Mouse (Mus musculus): ENCODE results near the gene Wdr5.
A peak's percentile ranks its signal among the peaks of the same experiment; 100 is the strongest.

Wdr5 gene

DNA sequence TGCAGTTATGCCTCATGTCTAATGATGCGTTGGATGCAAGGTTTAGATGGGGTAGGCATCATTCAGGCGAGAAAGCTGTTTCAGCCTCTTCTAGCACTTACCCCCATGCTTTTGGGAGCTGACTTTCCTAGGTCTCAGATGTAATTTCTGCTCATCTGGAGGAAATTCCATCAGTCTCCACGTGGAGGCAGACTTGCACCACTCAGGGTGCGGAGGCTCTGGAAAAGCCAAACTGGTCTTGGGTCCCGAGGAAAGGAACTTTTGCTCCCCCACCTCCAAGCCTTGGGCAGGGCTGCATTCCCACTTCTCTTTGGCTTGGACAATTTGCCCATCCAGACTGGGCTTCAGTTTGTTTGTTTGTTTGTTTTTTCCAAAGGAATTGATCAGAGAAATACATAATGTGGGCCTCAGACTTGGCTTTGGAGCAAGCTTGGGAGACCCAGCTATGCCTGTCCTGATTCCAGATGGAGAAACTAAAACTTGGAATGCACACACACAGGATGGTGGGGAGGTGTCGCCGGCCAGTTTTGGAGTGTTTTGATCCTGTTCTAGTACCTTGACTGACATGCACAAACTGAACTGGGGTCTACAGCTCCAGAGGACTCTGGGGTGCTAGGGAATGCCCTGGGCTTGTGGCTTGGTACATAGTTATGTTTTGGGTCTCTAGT is 37.8 kb downstream of the Wdr5 start:
- DNase-seq (ENCODE audit: low spot score) = peak; percentile 88

DNA sequence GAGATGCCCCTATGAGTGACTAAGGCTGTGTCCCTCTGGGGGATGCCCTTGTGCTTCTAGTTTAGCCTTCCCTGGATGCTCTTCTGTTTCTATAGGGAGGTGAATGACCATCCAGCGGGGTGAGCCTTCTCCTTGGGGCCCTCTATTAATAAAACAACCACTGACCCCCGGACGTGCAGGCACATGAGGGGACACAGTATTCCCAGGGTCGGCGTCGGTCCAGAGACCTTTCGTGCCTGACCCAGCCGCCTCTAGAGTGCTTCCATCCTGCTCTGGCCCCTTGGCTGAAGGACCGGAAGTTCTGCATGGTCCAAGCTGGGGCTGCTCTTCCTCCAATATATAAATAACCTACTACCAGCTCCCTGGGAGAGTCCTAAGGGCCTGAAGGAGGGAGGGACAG is 39.4 kb downstream of the Wdr5 start:
- DNase-seq (ENCODE audit: low spot score) = no peak

DNA sequence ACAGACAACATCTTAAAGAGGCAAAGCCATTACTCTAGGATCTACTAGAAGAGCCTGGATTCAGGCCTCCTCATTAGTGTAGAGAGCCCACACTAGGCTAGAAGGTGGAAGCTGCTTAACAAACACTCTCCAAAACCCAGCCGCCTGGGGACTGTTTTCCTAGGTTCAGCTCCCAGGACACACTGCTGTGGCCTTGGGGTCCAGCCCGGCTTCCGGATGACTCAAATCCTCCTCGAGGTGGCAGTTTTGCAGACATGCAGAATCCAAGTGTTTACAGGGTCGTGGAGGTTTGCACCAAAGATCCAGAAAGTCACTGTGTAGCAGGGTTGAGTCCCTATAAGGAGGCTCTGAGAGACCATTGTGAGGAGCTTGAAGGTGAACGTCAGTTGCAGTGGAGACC is 42.0 kb downstream of the Wdr5 start:
- DNase-seq (ENCODE audit: low spot score) = no peak

DNA sequence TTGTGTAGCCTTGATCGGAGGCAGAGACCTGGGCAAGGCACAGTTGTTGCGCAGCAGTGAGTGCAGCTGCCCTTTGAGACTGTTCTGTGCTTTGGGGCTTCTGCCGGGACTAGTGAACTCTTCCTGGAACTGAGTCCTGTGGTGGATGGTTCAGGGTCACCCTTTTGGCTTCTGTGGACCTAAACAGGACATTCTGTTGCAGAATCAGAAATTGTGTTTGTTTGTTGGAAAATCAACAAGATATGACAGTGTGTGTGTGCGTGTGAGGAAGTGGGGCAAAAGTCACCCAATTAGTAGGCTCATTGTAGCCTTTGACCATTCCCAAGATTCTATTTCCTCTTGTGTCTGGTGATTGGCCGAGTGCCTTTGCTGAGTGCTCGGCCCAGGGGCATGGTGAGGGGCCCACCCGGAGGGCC is 45.8 kb downstream of the Wdr5 start:
- no peak for DNase-seq (ENCODE audit: low spot score)

DNA sequence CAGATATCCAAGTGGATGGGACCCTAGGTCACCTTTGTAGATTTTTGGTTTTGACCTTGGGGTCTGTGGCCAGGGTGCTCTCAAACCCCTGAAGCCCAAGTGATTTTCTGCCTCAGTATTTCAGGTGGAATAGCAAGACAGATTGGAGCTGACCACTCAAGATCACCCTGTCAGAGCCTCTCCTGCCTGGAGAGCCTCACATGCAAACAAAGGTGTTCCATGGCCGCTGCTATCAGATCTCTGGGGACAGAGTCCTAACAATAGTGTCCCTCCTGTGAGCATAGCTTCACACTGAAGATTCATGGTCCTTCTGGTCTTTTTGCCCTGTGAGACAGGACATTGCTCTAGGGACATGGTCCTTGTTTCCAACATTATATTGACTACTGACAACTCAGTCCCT is 46.2 kb downstream of the Wdr5 start:
- DNase-seq (ENCODE audit: low spot score) = no peak

DNA sequence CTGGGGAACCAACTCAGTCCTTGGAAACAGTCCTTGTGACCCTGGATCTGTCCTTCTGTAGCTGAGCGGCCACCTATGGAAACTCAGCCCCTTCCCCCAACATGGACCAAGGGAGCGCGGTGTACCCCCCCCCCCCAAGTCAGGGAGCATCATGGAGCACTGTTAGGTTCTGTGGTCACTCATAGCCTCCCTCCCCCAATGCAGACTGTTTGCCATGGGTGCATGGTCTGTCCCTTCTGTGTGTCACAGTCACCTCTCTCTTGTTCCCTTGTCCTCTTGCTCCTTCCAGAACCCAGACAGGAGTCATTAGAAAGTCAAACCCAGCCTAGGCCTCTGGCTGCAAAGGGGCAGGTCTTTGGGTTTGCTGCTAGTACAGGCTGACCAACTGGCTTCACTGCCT is 46.9 kb downstream of the Wdr5 start:
- no peak for DNase-seq (ENCODE audit: low spot score)

DNA sequence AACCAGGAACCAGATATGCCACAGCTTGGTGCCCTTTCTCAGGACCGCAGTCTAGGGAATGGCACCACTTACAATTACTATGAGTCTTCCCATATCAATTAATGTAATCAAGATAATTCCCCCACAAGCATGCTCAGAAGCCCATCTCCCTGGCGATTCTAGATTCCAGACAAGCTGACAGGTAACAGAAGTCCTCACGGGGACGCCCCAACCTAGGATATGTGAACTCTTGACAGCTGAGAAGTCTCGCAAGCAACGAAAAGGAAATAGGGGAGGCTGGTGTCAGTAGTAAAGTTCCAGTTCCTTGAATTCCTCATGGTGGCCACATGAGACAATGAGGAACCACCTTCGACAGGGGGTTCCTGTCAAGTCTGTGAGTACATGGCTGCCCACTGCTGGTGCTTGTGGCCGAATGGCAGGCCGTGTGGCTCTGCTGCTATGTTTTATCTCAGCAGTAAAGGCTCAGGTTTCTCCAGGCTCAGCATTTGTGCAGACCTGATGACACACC is 48.7 kb downstream of the Wdr5 start:
- DNase-seq (ENCODE audit: low spot score) = no peak

DNA sequence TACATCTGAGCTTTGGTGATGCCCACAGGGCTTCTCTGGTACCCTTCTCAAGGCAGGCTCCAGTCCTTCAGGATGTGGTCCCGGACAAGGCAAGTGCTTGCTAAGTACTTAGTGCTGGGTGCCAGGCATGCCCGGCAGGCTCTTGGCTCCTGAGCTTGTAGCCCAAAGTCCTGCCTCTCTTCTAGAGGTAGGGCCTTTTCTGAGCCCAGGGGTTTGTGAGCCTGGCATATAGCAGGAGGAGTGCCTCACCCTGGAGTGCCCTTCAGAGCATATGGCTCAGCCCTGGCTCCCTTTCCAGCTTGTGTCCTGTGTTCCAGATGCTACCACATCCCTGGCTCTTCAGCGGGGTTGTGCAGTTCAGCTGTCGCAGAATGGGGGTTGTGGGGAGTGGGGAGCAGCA is 49.7 kb downstream of the Wdr5 start:
- DNase-seq (ENCODE audit: low spot score) = no peak

DNA sequence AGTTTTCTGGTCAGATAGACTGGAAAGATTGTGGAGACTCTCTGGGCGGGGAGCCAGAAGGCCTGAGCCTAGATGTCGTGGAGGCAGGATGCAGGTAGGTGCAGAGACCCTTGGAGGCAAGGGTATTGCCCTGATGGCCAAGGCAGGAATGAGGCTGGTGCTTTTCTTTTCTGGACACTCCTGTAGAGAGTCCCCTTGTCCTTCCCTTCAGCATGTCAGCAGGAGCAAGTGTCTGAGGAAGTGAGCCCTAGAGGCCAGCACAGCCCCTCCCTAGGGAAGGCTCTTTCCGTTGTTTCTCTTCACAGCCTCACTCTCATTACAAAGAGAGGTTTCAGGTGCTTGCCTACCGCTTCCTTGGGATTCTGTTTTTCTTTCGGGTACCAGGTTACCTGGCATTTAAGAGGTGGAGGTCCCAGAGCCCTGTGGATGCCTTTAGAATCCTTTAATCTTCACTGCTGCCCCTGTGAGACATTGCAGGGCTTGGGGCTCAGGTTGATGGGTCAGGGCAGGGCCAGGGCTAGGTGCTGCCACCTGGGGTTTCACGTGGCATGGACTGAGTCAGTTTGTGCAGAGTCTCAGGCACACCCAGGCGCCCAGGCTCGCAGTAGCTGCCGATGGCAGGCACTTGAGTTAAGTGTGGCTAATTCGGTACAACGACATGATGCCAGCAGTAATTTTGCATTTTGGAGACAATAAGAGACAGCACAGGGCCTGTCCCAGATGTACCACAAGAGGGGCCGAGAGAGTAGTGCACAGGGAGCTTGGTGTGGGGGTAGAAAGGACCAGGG is 50.6 kb downstream of the Wdr5 start:
- no peak for DNase-seq (ENCODE audit: low spot score)

DNA sequence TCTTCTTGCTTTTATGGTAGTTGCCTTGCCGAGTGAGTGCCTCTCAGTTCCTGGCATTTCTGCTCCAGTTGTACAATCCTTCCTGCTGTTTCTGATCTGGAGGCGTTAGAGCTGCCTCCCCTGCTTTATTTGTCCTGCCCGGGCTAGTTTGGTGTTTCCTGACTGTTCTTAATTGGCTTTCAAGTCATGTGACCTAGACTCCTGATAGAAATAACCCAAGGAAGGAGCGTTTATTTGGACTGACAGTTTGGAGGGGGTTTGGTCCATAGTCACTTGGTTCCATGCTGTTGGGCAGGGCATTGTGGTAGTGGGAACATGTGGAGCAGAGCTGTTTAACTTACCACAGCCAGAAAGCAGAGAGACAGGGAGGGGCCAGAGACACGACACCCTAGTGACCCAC is 55.9 kb downstream of the Wdr5 start:
- no peak for DNase-seq (ENCODE audit: low spot score)

DNA sequence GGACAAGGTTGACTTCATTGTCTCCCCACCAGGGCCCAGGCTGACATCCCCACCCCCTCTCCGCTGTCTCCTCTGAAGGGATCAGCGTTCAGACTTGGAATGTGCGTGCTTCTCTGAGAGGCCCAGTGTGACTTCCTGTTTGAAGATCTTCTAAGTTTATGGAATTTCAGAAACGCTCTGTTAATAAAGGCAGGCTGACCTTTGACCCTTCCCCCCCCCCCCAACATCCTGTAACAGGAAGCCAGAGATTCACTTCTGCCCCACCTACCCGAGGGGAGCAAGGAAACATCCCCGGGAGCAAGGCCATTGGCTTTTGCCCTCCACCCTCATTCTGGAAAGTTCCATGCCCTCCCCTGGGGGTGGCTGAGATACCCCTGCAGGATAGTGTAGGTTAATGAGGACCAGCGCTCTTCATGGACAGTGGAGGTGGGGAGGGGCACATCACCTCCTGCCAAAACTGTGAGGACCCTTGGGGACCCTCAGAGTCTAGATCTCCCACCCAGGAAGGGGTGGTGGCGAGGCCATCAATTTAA is 57.4 kb downstream of the Wdr5 start:
- no peak for DNase-seq (ENCODE audit: low spot score)

DNA sequence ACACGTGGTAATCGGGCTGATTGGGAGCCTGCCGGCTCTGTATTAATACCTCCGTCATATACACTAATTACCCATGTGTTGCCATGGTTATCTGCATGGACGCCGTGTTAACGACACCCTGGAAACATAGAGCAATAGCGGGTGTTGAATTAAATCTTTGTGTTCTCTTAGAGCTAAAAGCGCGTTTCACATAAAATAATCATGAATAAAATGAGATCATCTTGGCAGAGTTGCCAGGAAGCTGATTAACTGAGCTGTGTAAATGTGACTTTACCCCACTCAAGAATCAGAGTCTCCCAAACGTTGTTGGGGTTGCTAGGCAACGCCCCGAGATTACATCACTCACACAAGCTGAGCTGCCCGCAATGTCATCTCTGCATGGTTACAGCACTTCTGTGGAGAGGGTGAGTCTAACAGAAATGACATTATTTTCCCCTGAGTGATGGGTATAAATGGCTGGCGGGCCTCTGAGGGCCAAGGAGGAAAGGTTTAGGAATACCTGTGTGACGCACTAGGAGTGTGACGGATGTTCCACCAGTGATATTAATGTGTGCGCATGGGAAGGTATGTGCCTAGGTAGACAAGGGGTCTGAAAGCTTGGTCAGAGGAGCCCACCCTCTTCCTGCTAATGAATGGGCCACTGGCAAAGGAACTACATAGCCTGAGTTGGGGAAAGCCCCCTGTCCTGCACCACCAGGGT is 58.1 kb downstream of the Wdr5 start:
- peak; percentile 79 for DNase-seq (ENCODE audit: low spot score)

DNA sequence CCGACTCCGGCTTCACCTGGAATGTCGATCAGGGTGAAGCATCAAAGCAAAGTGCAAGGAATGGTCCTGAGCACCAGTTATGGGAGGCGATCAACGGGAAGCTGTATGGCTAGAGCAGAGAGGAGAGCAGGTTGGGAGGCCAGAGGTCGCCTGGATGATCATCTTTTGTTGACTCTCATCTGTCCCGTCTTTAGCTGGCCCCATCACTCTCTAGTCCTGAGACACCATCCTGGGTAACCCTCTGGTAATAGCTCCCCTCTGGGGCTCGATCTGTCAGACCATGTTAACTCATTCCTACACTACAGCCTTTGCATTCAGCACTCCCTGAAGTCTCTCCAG is 58.6 kb downstream of the Wdr5 start:
- peak; percentile 9 for DNase-seq (ENCODE audit: low spot score)

DNA sequence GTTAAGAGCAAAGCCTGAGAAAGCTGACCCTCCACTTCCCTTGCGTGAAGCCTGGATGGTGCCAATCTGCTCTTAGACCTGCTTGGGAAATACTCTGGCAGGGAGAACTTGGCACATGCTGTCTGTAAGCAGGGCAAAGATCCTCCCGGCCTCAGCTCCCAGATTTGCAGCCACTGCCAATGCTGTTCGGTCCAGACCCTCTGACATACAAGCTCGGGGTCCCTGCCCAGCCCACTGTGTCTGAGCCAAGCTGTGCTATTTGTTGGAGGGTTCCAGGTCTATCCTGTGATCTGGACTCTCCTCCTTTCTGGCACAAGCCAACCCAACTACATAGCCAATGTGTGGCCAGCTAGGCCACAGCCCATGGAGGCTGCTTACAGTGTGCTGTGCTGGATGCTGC is 61.5 kb downstream of the Wdr5 start:
- DNase-seq (ENCODE audit: low spot score) = no peak

DNA sequence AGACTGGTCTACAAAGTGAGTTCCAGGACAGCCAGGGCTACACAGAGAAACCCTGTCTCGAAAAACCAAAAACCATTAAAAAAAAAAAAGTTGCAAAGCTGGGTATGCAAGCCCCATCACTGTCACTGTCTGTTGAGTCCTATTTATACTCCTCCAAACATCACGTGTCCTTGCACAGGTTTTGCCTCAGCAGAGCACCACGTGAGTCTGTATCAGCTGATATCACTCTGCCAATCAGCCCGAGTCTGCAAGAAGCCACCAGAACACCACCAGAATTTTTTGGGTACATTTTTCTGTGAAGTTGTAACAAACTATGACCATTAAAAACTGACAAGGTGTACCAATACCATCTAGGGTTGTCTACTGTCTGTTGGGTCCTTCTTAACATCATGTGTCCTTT is 63.6 kb downstream of the Wdr5 start:
- DNase-seq (ENCODE audit: low spot score) = no peak

DNA sequence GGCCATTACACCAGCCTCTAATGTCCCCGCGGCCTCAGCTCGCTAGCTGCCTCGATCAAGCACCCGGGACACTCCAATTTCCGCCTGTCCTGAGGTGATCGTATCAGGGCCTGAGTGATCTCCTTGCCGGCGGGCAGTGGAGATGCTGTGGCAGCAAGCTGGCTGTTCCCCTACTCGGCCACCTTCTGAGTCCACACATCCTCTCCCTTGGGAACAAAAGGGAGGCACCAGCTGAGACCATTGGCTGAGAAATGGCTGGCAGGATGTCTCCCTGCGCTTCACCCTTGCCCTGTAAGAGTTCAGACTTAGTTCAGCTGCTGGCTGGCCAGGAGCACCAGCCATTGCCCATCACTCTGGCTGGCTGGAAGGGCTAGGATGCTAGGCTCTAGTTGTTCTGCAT is 67.2 kb downstream of the Wdr5 start:
- DNase-seq (ENCODE audit: low spot score) = peak; percentile 4

DNA sequence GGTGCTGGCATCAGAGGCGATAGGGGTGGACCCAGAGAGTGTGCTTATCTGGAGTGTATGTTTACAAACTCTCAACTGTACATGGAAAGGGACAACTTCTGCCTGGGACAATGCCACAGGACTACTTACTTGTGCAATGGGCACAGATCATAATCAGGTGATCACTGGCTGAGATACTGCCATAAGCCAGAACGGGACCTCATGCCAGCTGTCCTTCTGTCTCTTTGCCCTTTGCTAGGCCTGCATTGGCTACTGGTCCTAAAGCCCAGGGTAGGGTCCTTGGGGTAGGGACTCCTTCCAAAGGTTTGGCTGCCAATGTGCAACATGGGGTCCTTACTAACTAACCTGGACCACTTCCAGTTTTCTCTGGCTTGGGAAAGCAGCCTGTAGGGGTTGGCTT is 68.1 kb downstream of the Wdr5 start:
- DNase-seq (ENCODE audit: low spot score) = no peak

DNA sequence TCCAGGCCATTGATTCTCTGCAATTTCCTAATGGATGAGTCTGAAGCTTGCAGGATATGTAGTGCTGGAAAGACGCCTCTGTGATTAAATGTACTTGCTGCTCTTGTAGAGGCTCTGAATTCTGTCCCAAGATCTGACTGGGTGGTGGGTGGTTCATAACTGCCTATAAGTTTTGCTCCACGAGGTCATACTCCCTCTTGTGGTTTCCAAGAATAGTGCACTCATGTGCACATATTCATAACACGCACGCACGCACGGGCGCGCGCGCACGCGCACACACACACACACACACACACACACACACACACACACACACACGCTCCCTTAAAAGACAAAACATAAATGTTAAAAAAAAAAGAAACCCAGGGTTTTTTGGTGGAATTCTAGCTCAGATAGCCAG is 69.6 kb downstream of the Wdr5 start:
- DNase-seq (ENCODE audit: low spot score) = no peak

All from retina, embryonic 14.5 days (tissue).